Mouse (Mus musculus) kidney, adult 18-20 months (tissue): ENCODE results near the gene Ssx2ip.

Source experiments
- DNase-seq: peaks from one replicate; pipeline ENCODE4 v3.0.0; 2021

Gene Ssx2ip

GRCm38 (mm10) chr3:146404311-146405201 lies at the start of gene Ssx2ip:
Gene Ssx2ip (plus strand): TSS chr3:146404642.
- peak; percentile 98 for DNase-seq

GRCm38 (mm10) chr3:146355146-146355545 lies 49.3 kb upstream of the Ssx2ip start:
- DNase-seq: no peak

GRCm38 (mm10) chr3:146365471-146365870 lies 39.0 kb upstream of the Ssx2ip start:
- DNase-seq: no peak

- no peak for DNase-seq
These were observed 37.4 kb upstream of the Ssx2ip start for GRCm38 (mm10) chr3:146367058-146367457.

- no peak for DNase-seq
These were observed 33.8 kb upstream of the Ssx2ip start for GRCm38 (mm10) chr3:146370553-146371095.

- no peak for DNase-seq
These were observed 33.2 kb upstream of the Ssx2ip start for GRCm38 (mm10) chr3:146371201-146371600.

GRCm38 (mm10) chr3:146374596-146375175 lies 29.8 kb upstream of the Ssx2ip start:
- DNase-seq: no peak

- DNase-seq: no peak
These were observed 29.2 kb upstream of the Ssx2ip start for GRCm38 (mm10) chr3:146375224-146375657.

- DNase-seq: no peak
These were observed 27.9 kb upstream of the Ssx2ip start for GRCm38 (mm10) chr3:146376337-146377130.

- no peak for DNase-seq
These were observed 27.2 kb upstream of the Ssx2ip start for GRCm38 (mm10) chr3:146377216-146377615.

GRCm38 (mm10) chr3:146378753-146379152 lies 25.7 kb upstream of the Ssx2ip start:
- no peak for DNase-seq

GRCm38 (mm10) chr3:146379740-146380466 lies 24.5 kb upstream of the Ssx2ip start:
- DNase-seq: no peak

GRCm38 (mm10) chr3:146380874-146381273 lies 23.6 kb upstream of the Ssx2ip start:
- DNase-seq: no peak

- DNase-seq: no peak
These were observed 23.0 kb upstream of the Ssx2ip start for GRCm38 (mm10) chr3:146381471-146381870.

- no peak for DNase-seq
These were observed 17.6 kb upstream of the Ssx2ip start for GRCm38 (mm10) chr3:146386800-146387199.

- no peak for DNase-seq
These were observed 11.7 kb upstream of the Ssx2ip start for GRCm38 (mm10) chr3:146392656-146393321.

- DNase-seq: no peak
These were observed 10.8 kb upstream of the Ssx2ip start for GRCm38 (mm10) chr3:146393641-146394100.

- DNase-seq: no peak
These were observed 8.2 kb upstream of the Ssx2ip start for GRCm38 (mm10) chr3:146396256-146396655.

- no peak for DNase-seq
These were observed 7.5 kb upstream of the Ssx2ip start for GRCm38 (mm10) chr3:146396934-146397333.

GRCm38 (mm10) chr3:146397847-146398246 lies 6.6 kb upstream of the Ssx2ip start:
- DNase-seq: no peak

GRCm38 (mm10) chr3:146399203-146399602 lies 5.2 kb upstream of the Ssx2ip start:
- DNase-seq: no peak

GRCm38 (mm10) chr3:146403770-146404169 lies 672 bp upstream of the Ssx2ip start:
- no peak for DNase-seq
